Mouse (Mus musculus): ENCODE data around the gene Cd38.

GRCm38 (mm10) chr5:43863642-43864041 is 4.7 kb upstream of the Cd38 start:
- TF ChIP-seq CTCF (IDR thresholded peaks at IDR 0.05; ENCODE audit: low read depth) (no peak), EP300 (IDR thresholded peaks at IDR 0.05; ENCODE audit: low read depth) (no peak)
